Mouse (Mus musculus) lung, postnatal 0 days (tissue): ENCODE results near the gene Fnip1.

ENCODE experiments used
- CTCF ChIP-seq: IDR thresholded peaks from 2 replicates; pipeline ENCODE4 v1.5.1; 2016; ENCODE audit warnings: antibody characterized with exemption, mild to moderate bottlenecking
- EP300 ChIP-seq: IDR thresholded peaks from 2 replicates; pipeline ENCODE4 v1.6.1; 2016; ENCODE audit warnings: antibody characterized with exemption, mild to moderate bottlenecking, control low read depth

DNA sequence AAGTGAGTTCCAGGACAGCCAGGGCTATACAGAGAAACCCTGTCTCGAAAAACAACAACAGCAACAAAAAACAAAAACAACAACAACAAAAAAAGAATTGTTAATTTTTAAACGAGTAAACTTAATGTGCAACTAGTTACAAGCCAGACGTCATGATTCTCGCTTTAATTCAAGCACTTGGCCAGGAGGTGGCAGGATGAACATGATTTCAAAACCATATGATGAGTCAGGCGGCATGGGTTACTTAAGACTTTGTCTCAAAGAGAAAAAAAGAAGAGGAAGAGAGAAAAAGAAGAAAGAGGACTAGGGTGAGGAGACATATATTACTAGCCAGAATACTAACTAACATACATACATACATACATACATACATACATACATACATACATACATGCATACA, 124.8 kb downstream of the Fnip1 start:
- TF ChIP-seq EP300 (no peak), CTCF (peak; percentile 60)
